Mouse (Mus musculus) neural tube, embryonic 14.5 days (tissue): ENCODE measurements at regions not wholly inside any gene's neighbourhood (a gene's known extent, or its start where the extent isn't known, plus 50 kb on each side); places are given as distances from the start of the nearest gene placed in this dataset.

Source experiments
- ATAC-seq: fragments of 200-750 bp; cut with Nextera tagmentation; 2 replicates; pipeline ENCODE4 v1.8.0; 2017; ENCODE audit warnings: low read depth, mild to moderate bottlenecking, moderate TSS enrichment, moderate library complexity
- H3K27ac ChIP-seq: fragments of 300-500 bp; sonication (generic); 2 replicates; pipeline ENCODE4 v1.5.1; 2014; ENCODE audit warnings: low read depth, mild to moderate bottlenecking, control low read depth, low read length, moderate library complexity, mixed read lengths
- H3K27me3 ChIP-seq: fragments of 300-500 bp; sonication (generic); 2 replicates; pipeline ENCODE4 v1.6.1; 2014; ENCODE audit warnings: low read length; ENCODE audit not compliant: control insufficient read depth, insufficient read depth
- H3K36me3 ChIP-seq: fragments of 300-500 bp; sonication (generic); 2 replicates; pipeline ENCODE4 v1.6.1; 2014; ENCODE audit warnings: low read length, mixed read lengths; ENCODE audit not compliant: control insufficient read depth, insufficient read depth
- H3K4me1 ChIP-seq: fragments of 300-500 bp; sonication (generic); 2 replicates; pipeline ENCODE4 v1.6.1; 2014; ENCODE audit warnings: low read length; ENCODE audit not compliant: control insufficient read depth, insufficient read depth
- H3K4me2 ChIP-seq: fragments of 300-500 bp; sonication (generic); 2 replicates; pipeline ENCODE4 v1.6.1; 2014; ENCODE audit warnings: mild to moderate bottlenecking, low read depth, low read length, control low read depth
- H3K4me3 ChIP-seq: fragments of 300-500 bp; sonication (generic); 2 replicates; pipeline ENCODE4 v1.5.1; 2014; ENCODE audit warnings: low read depth, low read length, control low read depth, mixed read lengths
- H3K9ac ChIP-seq: fragments of 300-500 bp; sonication (generic); replicated peaks from 2 replicates; pipeline ENCODE4 v1.6.1; 2014; ENCODE audit warnings: low read depth, mild to moderate bottlenecking, control low read depth, low read length, mixed read lengths
- H3K9me3 ChIP-seq: fragments of 300-500 bp; sonication (generic); 2 replicates; pipeline ENCODE4 v1.6.1; 2016; ENCODE audit warnings: low read length; ENCODE audit not compliant: control insufficient read depth
- WGBS: fragments of 180-500 bp; shearing (Covaris S2); extraction: QIAGEN DNeasy Blood & Tissue Kit; methylation state at CpG from one replicate; pipeline ENCODE4 v1.1.7; 2014; 5-methylcytosine and 5-hydroxymethylcytosine counted together

DNA sequence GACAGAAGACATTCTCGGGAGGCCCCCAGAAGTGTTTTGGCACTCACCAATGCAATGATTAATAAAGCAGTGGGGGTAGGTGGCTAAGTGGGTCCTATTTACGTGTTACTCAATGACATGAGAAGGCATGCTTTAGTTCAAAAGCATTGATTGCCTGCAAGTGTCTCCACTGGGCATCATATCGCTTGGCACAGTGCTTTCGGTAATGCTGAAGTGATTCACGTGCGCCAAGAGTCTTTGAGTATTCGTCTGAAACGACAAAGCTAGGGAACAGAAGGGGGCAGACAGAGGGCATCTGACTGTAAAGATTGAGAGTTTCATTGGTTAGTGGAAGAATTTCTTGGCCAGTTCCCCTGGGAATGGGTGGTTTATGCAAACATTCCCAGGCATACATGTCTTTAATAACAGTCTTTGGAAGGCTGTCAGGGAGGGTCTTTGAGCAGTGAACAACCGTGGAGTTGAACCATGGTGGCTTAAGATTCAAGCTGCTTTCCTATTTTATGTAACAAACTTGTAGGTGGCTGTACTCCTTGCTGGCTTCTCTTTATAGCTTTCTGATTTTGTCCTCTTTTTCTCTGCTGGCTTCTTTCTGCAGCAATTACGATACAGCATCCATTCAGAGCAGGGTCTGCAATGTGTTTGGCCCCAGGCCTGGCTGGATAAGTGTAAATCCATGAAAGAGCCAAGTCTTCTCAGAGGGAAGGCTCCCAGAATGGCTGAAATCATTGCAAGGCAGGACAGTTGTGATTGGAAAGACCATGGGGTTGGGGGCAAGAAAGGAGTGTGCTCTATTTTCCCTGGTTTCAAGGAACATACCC lies 62.2 kb upstream of the Ltbp1 start:
- WGBS: 53% methylated on average over 10 of the region's 10 CpGs
- H3K27ac ChIP-seq: no peak overlapping the region

DNA sequence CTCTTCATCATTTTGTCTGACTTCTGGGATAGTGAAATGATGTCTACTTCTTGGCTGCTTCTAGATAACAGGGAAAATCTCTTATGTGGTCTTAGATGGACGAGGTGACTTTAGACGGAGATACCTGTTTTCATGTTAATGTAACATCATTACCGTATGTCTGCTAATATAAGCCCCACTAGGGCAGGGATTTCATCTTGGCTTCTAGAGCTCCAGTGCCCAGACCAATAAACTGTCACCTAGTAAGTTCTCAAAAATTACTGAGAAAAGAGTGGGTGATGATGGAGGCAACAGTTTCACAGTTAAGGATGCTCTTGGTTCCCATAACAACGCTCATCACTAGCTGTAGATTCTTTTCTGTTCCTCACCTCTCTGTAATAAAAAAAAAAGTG lies 61.6 kb upstream of the Ltbp1 start:
- H3K9ac ChIP-seq: no peak overlapping the region
- no peak for ATAC-seq
- H3K9me3 ChIP-seq: no peaks in the 10 kb centered on the region
- H3K4me2 ChIP-seq: no peak overlapping the region
- no peaks in the 10 kb centered on the region for H3K27me3 ChIP-seq
- no peak overlapping the region for H3K27ac ChIP-seq
- 0 out of 2 replicates have a peak, but pooled peaks cover 3% of the 10 kb centered on the region for H3K4me1 ChIP-seq
- 35% methylated on average over 4 of the region's 4 CpGs for WGBS
- no peaks in the 10 kb centered on the region for H3K36me3 ChIP-seq
- no peak overlapping the region for H3K4me3 ChIP-seq

More for the DNA sequence above, 62.2 kb upstream of the Ltbp1 start:
- Histone ChIP-seq H3K9ac (no peak overlapping the region), H3K27me3 (no peaks in the 10 kb centered on the region), H3K4me1 (0 out of 2 replicates have a peak, but pooled peaks cover 3% of the 10 kb centered on the region), H3K4me2 (no peak overlapping the region), H3K4me3 (no peak overlapping the region), H3K36me3 (no peaks in the 10 kb centered on the region), H3K9me3 (no peaks in the 10 kb centered on the region)
- ATAC-seq: no peak

DNA sequence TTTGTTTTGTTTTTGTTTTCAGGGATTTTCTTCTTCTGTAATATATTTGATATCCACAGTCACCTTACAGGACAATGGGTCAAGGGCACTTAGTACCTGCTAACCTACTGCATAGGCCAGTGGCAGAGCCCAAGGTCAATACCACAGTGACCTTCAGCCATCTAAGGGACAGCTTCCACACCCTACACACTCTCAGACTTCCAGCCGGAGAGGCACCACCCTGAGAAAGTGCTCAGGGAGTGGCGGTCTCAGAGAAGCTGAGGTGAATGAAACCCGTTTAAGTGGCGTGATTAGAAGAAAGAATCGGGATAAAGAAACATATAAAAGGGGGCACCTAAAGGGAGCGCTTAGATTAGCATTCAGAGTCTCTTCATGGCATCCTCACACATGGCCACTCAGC lies 60.2 kb upstream of the Ltbp1 start:
- 87% methylated on average over 6 of the region's 6 CpGs for WGBS
- no peak overlapping the region for H3K27ac ChIP-seq
- no peak for ATAC-seq

DNA sequence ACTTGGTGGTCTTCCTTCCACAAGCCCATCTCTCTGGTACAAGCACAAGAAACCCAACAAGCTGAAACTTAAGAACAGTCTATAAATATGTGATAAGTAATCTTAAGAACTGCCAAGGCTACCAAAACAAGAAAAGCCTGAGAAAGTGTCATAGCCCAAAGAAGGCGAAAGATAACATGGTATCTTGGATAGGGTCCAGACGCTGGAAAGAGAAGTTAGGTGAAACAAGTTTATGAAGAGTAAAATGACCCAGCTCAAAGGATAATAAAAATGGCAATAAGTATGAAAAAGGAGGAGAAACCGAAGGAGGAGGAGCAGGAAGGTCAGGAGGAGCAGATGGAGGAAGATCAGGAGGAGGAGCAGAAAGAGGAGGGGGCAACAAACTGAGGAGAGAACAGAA lies 56.9 kb upstream of the Ltbp1 start:
- ATAC-seq: no peak
- H3K36me3 ChIP-seq: no peaks in the 10 kb centered on the region
- WGBS: 86% methylated on average over 3 of the region's 3 CpGs

More for the DNA sequence above, 60.2 kb upstream of the Ltbp1 start:
- no peaks in the 10 kb centered on the region for H3K36me3 ChIP-seq
- no peak overlapping the region for H3K9ac ChIP-seq
- no peak overlapping the region for H3K4me3 ChIP-seq
- H3K4me2 ChIP-seq: no peak overlapping the region
- H3K9me3 ChIP-seq: no peaks in the 10 kb centered on the region
- H3K27me3 ChIP-seq: no peaks in the 10 kb centered on the region
- 0 out of 2 replicates have a peak, but pooled peaks cover 3% of the 10 kb centered on the region for H3K4me1 ChIP-seq

DNA sequence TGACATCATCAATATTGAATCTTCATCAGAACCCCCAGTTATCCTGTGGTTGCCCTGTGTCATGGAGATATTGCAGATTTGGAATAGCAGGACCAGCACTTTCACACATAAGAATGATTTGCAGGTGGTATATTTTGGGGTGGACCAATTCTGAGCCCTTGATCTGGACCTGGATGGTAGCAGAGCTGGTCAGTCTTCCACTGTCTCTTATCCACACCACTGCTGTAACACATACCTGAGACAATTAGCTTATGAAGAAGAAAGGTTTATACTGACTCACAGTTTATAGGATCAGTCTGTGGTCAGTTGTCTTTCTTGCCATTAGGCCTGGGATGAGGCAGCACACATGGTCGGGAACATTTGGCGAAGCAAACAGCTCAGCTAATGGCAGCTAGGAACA lies 55.1 kb upstream of the Ltbp1 start:
- H3K9me3 ChIP-seq: no peaks in the 10 kb centered on the region
- no peak overlapping the region for H3K4me2 ChIP-seq
- H3K36me3 ChIP-seq: no peaks in the 10 kb centered on the region
- no peak overlapping the region for H3K9ac ChIP-seq
- no peaks in the 10 kb centered on the region for H3K27me3 ChIP-seq
- no peak overlapping the region for H3K27ac ChIP-seq
- H3K4me1 ChIP-seq: no peaks in the 10 kb centered on the region
- ATAC-seq: no peak
- WGBS: 91% methylated on average over 2 of the region's 2 CpGs
- no peak overlapping the region for H3K4me3 ChIP-seq

More for the DNA sequence above, 56.9 kb upstream of the Ltbp1 start:
- H3K4me3 ChIP-seq: no peak overlapping the region
- H3K4me2 ChIP-seq: no peak overlapping the region
- 0 out of 2 replicates have a peak, but pooled peaks cover 1% of the 10 kb centered on the region for H3K4me1 ChIP-seq
- H3K9ac ChIP-seq: no peak overlapping the region
- no peaks in the 10 kb centered on the region for H3K27me3 ChIP-seq
- no peak overlapping the region for H3K27ac ChIP-seq
- no peaks in the 10 kb centered on the region for H3K9me3 ChIP-seq

DNA sequence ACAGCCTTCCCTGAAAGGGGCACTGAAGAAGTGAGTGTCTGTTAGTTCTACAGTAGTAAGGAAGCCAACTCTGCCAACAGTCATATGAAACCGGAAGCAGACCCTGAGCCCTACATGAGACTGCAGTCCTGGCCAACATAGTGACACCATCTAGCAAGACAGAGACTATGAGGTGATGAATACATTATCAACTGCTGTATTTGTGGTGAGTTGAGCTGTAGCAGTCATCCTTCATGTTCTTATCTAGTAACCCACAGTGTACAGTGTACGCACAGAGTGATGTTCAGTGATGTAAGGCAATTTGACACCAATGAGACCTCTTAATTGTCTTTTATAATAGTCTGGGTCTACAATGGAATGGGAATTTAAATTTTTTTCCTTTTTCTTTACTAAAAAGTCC lies 50.4 kb upstream of the Ltbp1 start:
- ATAC-seq: no peak
- H3K9ac ChIP-seq: no peak overlapping the region

More for the DNA sequence above, 50.4 kb upstream of the Ltbp1 start:
- WGBS: 94% methylated on average over 2 of the region's 2 CpGs
- Histone ChIP-seq H3K4me1 (no peaks in the 10 kb centered on the region), H3K36me3 (no peaks in the 10 kb centered on the region), H3K27me3 (no peaks in the 10 kb centered on the region), H3K27ac (no peak overlapping the region), H3K4me3 (no peak overlapping the region), H3K4me2 (no peak overlapping the region), H3K9me3 (no peaks in the 10 kb centered on the region)
